Mouse (Mus musculus) monocyte, adult 2 months (primary cell): ENCODE data around the gene Gm28048.

Experiments used
- DNase-seq, 2 experiments: peaks; one replicate each; pipeline ENCODE4 v3.0.0; 2022; ENCODE audit warnings: low spot score in 2 of 2, low read depth in 1 of 2

Gm28048 gene

GRCm38 (mm10) chr11:22981984-22982757, at the start of gene Gm28048, which contains the start of gene Commd1:
Gene Gm28048 (minus strand): TSS chr11:22982090.
Gene Commd1 (minus strand): TSS chr11:22982382.
- DNase-seq = peak; percentile 85 to 91

GRCm38 (mm10) chr11:23029399-23029798, 47.5 kb upstream of the Gm28048 start:
- no peak for DNase-seq

DNA sequence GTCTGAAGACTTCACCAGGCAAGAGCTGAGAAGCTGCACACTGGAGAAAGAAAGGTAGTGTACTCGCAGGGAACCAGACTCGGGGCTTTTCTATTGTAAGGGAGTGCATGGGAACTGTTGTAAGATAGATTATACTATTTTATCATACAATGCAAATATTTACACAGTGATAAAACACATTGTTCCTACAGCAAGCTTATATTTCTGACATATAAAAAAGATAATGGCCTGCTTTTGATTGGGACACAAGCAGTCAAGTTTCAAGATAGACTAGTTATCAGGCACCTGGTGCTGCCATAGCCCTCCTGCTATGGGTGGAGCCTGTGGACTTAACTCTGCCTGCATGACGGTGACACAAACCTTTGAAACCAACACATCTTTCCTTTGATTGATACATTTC, 47.1 kb upstream of the Gm28048 start:
- DNase-seq = no peak

- DNase-seq = no peak
These were observed 42.3 kb upstream of the Gm28048 start for GRCm38 (mm10) chr11:23024169-23024568.

GRCm38 (mm10) chr11:23023155-23023554, 41.3 kb upstream of the Gm28048 start:
- no peak for DNase-seq

DNA sequence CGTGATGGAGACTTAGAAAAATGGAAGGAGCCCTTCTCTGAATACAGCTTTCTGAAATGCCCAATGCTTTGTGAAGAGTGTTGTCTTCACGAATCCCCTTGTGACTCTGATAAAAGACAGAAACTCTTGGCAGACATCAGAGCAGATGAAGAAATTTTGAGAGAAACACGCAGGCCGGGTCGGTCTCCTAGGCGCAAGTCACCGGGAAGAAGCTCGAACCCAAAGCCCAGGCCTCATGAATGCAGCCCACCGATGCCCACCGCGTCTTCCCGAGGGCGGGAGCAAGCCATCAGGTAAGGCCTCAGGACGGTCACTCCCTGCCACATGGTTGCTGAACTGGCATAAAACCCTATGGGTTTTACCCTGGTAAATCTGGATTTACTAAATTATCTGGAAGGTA, 39.0 kb upstream of the Gm28048 start:
- DNase-seq = no peak

DNA sequence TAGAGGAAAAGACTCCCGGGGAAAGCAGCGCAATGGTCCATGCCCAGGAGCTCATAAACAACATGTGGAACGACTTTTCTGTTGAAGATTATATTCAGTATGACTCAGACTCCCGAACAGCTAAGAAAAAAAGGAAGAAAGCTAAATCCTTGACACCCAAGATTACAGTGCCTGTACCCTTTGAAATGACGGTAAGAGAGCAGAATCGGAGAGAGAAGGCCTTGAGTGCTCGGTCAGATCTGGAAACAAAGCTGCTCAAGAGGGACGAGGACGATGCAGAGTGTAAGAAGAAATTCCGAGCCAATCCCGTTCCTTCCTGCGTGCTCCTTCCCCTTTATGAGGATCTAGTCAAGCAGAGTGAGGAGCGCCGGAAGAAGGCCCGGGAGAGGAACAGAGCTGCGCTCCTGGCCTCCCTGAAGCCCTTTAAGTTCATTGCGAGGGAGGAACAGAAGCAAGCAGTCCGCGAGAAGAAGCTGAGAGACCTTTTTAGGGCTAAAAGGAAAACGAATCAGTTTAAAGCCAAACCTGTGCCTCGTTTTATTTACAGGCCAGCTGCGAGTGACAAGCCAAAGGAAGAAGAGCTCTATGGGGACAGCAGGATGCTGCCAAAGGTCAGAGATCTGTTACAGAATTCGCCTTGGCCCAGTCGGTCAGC, 38.4 kb upstream of the Gm28048 start:
- no peak for DNase-seq

- no peak for DNase-seq
These were observed 36.1 kb upstream of the Gm28048 start for GRCm38 (mm10) chr11:23017943-23018342.

- no peak for DNase-seq
These were observed 33.1 kb upstream of the Gm28048 start for GRCm38 (mm10) chr11:23014996-23015395.

DNA sequence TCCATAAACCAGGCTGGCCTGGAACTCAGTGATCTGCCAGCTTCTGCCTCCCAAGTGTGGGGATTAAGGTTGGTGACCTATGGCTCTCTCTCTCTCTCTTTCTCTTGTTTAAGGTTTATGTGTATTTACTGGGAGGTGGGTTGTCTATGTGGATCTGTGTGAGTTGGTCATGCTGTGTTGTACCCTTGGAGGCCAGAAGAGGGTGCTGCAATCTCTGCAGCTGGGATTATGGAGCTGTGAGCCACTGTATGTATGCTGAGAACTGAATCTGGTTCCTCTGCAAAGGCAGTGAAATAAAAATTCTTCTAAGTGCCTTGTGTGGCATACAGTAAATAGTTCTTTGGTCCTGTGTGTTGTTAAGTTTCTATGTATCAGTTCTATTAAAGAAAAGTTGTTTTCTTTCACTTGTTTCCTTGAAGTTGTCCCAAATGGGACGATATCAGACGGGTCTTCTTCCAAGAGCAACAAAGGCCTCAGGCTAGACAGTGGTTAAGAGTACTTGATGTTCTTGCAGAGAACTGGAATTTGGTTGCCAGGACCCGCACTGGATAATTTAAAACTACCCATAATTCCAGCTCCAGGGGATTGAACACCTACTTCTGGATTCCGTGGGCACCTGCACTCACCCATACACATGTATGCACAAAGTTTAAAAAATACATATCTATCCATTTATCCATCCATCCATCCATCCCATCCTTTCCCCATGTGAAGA, 31.8 kb upstream of the Gm28048 start:
- DNase-seq = no peak

DNA sequence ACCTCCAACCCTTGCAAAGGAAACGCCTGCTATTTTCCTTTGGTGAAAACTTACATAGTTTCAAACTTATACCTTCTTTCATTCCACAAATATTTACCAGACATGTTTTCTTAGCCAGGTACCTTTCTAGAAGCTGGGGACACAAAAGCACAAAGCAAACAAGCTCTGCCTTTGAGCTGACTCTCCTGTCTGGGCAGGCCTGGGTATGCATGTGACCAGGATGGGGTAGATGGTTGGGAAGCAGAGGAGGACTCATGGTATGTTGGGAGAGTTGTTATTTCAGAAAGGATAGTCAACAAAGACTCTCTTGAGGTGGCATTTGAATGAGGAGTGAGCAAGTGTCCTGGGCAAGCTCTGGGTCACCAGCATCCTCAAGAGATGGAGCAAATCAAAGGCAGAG, 31.2 kb upstream of the Gm28048 start:
- no peak for DNase-seq

- DNase-seq = no peak
These were observed 26.9 kb upstream of the Gm28048 start for GRCm38 (mm10) chr11:23008824-23009200.

DNA sequence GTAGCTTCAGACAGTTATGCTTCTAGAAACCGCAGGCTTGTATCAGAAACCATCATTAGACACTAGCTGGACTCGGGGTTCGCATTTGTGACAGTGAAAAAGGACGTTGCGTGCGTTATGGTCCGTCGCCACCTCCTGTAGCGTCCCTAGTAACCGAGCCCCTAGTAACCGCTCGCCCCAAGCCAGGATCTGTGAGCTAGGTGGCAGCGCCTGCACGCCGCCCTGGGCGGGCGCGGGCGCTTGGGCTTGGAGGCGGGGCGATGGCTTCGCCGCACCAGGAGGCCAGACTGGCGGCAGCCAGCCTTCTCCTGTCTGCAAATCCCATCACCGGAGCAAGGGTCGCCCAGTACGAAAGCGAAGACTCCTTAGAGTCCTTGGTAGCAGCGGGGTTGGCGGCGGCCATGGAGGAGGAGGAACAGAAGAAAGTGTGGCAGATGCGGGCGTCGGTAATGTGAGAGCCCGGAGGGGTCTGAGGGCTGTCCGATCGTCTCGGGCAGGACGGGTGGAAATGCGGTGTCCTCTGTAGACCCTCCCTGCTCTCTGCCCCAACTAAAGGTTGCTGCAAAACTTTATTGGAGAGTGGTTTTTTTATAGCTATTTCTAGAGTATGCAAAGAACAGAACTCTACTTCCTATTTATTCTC, 26.4 kb upstream of the Gm28048 start:
- peak; percentile 19 to 40 for DNase-seq

DNA sequence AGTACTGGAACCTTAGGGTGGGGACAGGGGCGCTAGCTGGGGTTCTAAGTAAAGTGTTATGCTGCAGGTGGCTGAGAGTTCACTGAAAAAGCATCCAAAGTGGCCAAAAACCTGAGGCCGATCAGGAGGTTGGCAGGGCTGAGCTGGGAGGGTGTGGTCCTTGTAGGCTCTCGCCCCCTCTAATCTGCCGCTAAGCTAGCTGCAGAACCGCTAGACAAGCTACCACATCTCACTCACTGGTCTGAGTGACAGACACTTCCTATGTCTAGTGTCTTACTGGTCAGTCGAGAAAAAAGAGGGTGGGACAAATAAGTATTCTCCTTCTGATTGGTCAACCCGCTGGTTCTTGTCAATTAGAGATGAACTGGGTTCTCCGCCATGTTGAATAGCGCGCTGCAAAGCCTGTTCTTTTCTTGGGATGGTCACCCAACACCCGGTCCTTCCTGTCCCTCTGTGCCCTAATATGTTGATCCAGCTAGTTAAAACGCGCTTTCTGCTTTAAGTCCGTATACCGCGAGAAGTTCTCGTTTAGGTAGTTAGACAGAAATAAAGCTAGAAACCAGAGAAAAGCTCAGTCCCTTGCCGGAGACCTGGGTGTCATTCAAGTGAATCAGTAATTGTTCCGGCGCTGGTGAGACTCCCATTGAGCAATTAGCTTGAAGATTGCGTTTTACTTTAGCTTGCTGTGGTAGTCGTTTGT, 25.7 kb upstream of the Gm28048 start, which contains the start of gene Fam161a:
Gene Fam161a, plus strand, starts transcription at position 51 of the 700 bp plus-strand sequence.
- DNase-seq = peak; percentile 41 to 54

DNA sequence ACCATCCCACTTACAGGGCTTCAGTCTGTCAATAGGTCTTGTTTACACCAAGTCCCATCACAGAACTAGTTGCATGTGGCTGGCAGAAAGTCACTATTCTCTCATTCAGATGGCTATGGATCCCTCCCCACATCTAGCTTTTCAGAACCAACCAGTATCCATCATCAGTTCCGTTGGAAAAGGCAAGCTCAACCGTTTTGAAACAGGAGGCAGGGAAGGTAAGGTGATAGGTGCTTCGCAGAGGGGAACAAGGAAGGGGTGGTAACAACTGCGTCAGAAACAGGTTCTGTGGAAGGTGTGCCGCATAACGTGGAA, 25.2 kb upstream of the Gm28048 start:
- DNase-seq = no peak

GRCm38 (mm10) chr11:23005276-23005675, 23.4 kb upstream of the Gm28048 start:
- no peak for DNase-seq

GRCm38 (mm10) chr11:22998308-22998707, 16.4 kb upstream of the Gm28048 start:
- no peak for DNase-seq

- DNase-seq = no peak
These were observed 13.6 kb upstream of the Gm28048 start for GRCm38 (mm10) chr11:22995461-22995860.

- no peak for DNase-seq
These were observed 12.4 kb upstream of the Gm28048 start for GRCm38 (mm10) chr11:22994271-22994670.

DNA sequence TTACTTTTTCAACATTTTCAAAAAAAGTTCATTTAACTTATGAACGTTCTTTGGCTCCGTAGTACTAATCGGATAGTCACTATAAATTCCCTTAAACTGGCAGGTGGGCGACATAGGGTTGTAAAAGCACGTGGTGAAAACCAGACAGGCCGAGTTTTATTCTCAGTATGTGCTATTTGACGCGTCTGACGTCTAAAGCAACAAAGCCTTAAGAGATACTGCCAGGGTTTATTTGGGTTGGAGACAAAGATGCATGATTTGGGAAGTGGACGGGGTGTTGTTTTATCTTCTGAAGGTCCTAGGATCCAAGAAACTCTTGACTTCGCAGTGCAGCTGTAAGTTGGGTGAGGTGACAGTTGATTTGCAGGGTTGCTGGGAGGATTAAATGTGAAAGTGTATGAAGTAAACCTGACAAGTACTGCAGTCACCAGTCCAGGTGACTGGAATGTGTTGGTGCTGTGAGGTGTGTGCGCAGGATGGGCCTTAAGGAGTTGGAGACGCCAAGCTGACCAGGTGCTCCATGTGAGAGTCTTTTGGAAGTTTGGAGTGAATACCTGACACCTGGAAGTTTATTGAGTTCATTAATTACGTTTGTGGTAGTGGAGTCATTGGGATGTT, 9.4 kb upstream of the Gm28048 start:
- DNase-seq = no peak
